Mouse (Mus musculus) cerebellum, adult 18-20 months (tissue): Measurements from ENCODE around the gene Dvl3.

Experiments
- DNase-seq, 2 experiments: peaks; one replicate each; pipeline ENCODE4 v3.0.0; 2021

Gene Dvl3

DNA sequence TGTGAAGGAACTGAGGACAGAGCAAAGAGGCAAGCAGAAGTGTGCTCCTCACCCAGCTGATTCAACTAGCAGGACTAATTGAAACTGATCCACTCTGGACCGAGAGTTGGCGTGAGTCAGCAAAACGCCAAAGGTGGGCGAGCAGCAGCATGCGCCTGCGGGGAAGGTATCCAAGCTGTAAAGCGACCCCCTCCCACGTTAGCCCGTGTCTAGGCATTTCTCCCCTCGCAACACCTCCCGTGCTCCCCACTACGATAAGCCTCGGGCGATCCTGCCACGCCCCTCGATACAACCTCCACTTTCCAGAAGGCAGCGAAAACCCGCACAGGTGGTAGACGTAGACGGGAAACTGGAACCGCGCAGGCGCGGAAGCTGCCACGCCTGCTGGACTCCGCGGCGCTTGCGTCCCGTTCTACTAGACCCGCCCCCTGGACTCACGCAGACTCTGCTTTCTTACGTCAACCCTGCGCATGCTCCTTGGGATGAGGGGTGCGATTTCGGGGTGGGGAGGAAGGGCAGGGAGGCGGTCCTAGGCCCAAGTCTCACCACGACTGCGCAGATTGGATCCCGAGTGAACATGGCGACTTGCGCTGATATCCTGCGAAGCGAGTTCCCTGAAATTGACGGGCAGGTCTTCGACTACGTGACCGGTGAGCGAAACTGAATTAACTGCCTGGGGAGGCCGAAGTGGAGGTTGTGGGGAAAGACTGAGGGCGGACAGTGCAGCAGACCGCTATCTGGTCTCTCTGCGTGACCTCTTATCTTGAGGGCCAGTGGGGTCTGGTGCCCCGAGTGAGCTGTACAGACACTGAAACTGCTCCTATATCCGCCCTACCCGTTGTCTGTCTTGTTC lies 31.5 kb downstream of the Dvl3 start, which contains the start of gene Abcf3:
TSS of gene Abcf3 (plus strand) at position 482 of the 853 bp plus-strand sequence.
- peak; percentile 98 to 99 for DNase-seq

DNA sequence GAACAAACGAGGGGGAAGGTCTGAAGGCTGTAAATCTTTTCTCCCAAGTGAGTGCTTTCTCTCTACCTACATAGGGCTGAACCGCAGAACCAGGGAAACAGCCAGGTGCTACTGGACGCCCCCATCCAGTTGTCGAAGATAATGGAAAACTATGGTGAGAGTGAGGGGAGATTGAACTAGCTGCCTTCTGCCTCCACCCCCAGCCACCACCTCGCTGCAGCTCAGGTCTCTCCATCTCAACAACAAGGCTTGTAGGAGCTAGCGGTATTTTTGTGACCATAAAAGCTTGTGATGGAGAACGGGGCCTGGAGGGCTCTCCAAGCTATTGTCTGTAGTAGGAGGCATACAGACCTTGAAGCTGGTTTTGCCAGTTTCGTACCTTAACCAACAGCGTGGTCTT lies 32.4 kb downstream of the Dvl3 start:
- no peak for DNase-seq

DNA sequence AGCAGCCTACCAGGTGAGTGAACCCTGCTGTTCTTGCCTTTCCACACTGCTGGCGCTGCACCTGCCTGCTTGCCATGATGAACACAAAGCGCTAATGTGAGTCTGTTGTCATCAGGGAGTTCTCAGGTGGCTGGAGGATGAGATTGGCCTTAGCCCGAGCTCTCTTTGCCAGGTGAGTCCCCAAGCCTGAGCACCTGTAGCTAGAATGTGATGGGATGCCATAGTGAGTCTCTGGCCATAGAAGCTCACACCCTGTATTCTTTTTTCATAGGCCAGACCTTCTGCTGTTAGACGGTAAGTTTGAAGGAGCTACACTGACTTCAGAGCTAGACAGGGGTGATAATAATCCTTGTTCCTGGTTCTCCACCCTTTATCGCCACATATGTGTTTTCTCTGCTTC lies 34.9 kb downstream of the Dvl3 start:
- no peak for DNase-seq

DNA sequence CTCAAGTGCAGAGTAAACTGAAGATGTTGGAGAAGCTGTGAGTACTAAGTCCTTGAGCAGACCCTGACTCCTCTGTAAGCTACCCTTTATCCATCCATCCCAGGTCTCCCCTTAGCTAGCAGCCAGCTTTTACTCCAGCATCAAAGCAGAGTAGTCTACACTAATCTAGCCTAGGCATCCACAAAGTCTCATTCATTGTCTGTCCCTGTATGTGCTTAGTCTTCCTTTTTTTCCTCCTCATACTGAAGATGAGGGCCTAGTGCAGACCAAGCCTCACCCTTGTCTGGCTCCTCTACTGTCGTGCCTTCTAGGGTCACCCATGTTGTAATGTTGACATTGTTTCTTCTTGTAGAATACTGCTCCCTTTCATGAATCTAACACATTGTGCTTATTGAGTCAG lies 35.8 kb downstream of the Dvl3 start:
- DNase-seq = no peak

DNA sequence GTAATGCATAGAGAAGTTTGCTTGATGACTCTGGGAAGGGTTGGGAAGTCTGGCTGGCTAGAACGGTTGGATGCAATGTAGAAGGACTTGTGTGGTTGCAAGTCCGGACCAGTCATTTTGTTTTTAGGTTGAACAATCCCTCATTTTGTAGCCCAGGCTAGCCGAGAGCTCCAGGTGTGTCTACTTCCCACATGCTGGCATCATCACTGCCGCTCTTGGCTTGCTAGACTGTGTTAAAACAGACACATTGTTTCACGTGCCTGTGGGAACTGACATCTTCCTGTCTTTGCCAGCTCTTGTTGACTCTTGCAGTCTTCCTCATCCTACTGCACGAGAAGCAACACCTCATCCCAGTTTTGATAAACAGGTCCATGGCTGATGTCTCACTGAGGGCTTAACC lies 38.2 kb downstream of the Dvl3 start:
- no peak for DNase-seq

DNA sequence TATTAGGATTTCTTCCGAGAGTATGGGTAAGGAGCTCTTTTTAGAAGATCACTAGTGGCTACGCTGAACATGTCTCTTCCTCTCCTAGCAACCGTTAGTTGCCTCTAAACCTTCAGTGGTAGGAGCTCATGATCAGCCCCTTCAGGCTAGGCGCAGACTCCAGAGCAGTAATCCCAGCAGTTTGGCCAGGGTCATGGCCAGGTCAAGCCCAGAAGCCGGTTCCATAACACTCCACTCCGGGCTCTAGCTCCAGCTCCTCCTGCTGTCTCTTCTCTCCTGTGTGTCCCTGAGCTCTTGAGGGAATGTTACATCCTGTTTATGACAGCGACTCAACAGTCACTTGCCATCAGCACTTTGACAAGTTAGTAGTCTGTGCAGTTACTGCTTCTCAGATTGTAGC lies 40.6 kb downstream of the Dvl3 start:
- no peak for DNase-seq

DNA sequence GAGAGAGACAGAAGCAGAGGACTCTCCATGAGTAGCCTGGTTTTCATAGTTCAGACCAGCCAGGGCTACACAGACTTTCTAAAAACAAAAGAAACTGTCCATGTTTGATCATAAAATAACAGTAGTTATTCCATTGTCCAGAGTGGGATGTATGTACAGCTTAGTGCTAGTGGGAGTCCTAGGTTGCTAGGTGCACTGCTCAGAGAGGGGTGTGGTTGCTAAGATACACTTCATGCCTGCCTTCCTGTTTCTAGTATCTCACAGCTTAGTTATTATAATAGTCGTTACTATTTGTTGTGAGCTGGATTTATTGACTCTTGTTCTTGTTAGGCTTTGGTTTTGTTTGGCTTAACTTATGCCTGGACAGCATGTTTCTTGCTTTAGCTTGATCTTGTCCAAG lies 48.3 kb downstream of the Dvl3 start:
- DNase-seq = no peak
